Mouse (Mus musculus): ENCODE measurements around the gene Vat1l. TPM values are rescaled to one million over a fixed set of nuclear protein-coding genes. Genes with fewer than 3 reads are reported as not detected.

Vat1l gene
- polyA plus RNA-seq, 1 experiment from 2014 or later = 79.7 TPM

- H3K27ac ChIP-seq (ENCODE audit: low read depth, low read length) = no peak overlapping the region
- no peaks in the 10 kb centered on the region for H3K9me3 ChIP-seq (ENCODE audit: control insufficient read depth, low read length)
- no peak overlapping the region for H3K9ac ChIP-seq (ENCODE audit: low read depth, low read length)
- H3K36me3 ChIP-seq (ENCODE audit: control insufficient read depth, insufficient read depth, low read length) = no peaks in the 10 kb centered on the region
- no peak overlapping the region for H3K4me2 ChIP-seq (ENCODE audit: low read length)
- no peak overlapping the region for H3K4me3 ChIP-seq (ENCODE audit: low read length)
- H3K4me1 ChIP-seq (ENCODE audit: control insufficient read depth, insufficient read depth, low read depth, low read length) = no peaks in the 10 kb centered on the region
- no peak for ATAC-seq
- no peaks in the 10 kb centered on the region for H3K27me3 ChIP-seq (replicated peaks; ENCODE audit: control insufficient read depth, insufficient read depth, low read length)
- WGBS = 68% methylated on average over 5 of the region's 5 CpGs
Measured at GRCm38 (mm10) chr8:114363167-114363566, 157.8 kb downstream of the Vat1l start.

DNA sequence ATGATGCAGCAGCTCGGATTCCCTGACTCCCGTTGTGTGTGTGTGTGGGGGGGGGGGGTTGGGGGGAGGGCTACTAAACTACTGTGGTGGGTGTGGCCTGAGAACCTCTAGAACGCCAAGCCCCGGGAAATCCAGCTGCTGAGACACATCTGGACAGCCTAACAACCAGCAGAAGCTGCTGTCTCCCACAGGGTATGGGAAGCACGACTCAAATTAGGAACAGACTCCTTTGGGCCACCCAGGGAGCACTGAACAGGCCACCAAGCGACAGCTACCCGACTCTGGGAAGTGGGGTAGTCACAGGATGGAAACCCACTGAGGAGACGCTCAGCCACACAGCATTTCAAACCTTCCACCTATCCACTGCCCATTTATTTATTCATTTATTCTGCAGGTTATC, 158.2 kb downstream of the Vat1l start:
- 70% methylated on average over 8 of the region's 8 CpGs for WGBS
- ATAC-seq = 0 out of 2 replicates have a peak, but pooled peaks have one; percentile 14
- no peak overlapping the region for H3K4me2 ChIP-seq (ENCODE audit: low read length)
- H3K27ac ChIP-seq (ENCODE audit: low read depth, low read length) = no peak overlapping the region
- no peak overlapping the region for H3K9ac ChIP-seq (ENCODE audit: low read depth, low read length)
- no peaks in the 10 kb centered on the region for H3K27me3 ChIP-seq (replicated peaks; ENCODE audit: control insufficient read depth, insufficient read depth, low read length)
- H3K4me1 ChIP-seq (ENCODE audit: control insufficient read depth, insufficient read depth, low read depth, low read length) = no peaks in the 10 kb centered on the region
- no peak overlapping the region for H3K4me3 ChIP-seq (ENCODE audit: low read length)
- no peaks in the 10 kb centered on the region for H3K36me3 ChIP-seq (ENCODE audit: control insufficient read depth, insufficient read depth, low read length)
- no peaks in the 10 kb centered on the region for H3K9me3 ChIP-seq (ENCODE audit: control insufficient read depth, low read length)

- no peak overlapping the region for H3K27ac ChIP-seq (ENCODE audit: low read depth, low read length)
- peak overlapping the region; percentile 2; the same call in 1 of the 2 replicates for H3K4me2 ChIP-seq (ENCODE audit: low read length)
- peaks cover 5% of the 10 kb centered on the region; the same call in 1 of the 2 replicates for H3K36me3 ChIP-seq (ENCODE audit: control insufficient read depth, insufficient read depth, low read length)
- no peaks in the 10 kb centered on the region for H3K4me1 ChIP-seq (ENCODE audit: control insufficient read depth, insufficient read depth, low read depth, low read length)
- H3K4me3 ChIP-seq (ENCODE audit: low read length) = no peak overlapping the region
- no peaks in the 10 kb centered on the region for H3K9me3 ChIP-seq (ENCODE audit: control insufficient read depth, low read length)
- ATAC-seq = no peak
- H3K9ac ChIP-seq (ENCODE audit: low read depth, low read length) = no peak overlapping the region
- H3K27me3 ChIP-seq (replicated peaks; ENCODE audit: control insufficient read depth, insufficient read depth, low read length) = no peaks in the 10 kb centered on the region
- 38% methylated on average over 27 of the region's 27 CpGs for WGBS
Measured at GRCm38 (mm10) chr8:114369038-114369976, 163.9 kb downstream of the Vat1l start.

DNA sequence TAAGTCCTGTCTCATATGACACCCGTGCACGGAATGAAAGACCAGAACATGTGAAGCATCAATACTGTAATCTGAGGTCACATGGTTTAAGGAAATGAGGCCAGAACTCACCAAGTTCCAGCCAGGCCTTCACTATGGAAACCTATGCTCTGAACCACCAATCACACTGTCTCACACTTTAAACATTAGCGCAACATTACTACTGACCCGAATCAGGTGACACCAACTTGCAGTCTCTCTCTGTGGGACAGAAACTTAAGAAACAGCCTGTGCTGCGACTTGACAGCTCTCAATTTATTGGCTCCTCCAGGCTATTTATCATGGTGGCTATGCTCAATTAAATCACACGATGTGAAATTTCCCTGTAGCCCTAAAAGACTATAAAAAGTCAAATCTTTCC, 169.0 kb downstream of the Vat1l start:
- H3K27me3 ChIP-seq (replicated peaks; ENCODE audit: control insufficient read depth, insufficient read depth, low read length) = no peaks in the 10 kb centered on the region
- ATAC-seq = no peak
- H3K4me3 ChIP-seq (ENCODE audit: low read length) = no peak overlapping the region
- no peak overlapping the region for H3K27ac ChIP-seq (ENCODE audit: low read depth, low read length)
- 75% methylated on average over 6 of the region's 6 CpGs for WGBS
- no peak overlapping the region for H3K9ac ChIP-seq (ENCODE audit: low read depth, low read length)
- H3K36me3 ChIP-seq (ENCODE audit: control insufficient read depth, insufficient read depth, low read length) = peaks cover 5% of the 10 kb centered on the region; the same call in 1 of the 2 replicates
- H3K9me3 ChIP-seq (ENCODE audit: control insufficient read depth, low read length) = no peaks in the 10 kb centered on the region
- H3K4me2 ChIP-seq (ENCODE audit: low read length) = no peak overlapping the region
- H3K4me1 ChIP-seq (ENCODE audit: control insufficient read depth, insufficient read depth, low read depth, low read length) = no peaks in the 10 kb centered on the region

DNA sequence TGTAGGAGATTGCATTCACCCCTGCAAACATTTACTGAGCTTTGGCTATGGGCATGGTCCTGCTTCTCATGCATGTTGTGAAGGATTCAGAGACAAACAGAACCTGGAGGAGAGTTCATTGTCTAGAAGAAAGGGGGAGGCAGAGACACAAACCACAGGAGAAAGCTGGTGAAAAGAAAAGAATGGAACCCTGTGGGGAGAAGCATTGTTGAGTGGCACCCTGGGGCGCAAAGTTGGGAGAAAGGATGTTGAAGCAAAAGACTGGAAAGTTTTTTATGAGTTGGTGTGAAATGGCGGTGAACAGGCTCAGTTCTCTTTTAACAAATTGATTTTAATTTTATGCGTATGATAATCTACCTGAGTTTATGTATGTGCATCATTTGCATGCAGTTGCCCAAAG, 178.8 kb downstream of the Vat1l start:
- no peak for ATAC-seq
- Histone ChIP-seq H3K4me1 (ENCODE audit: control insufficient read depth, insufficient read depth, low read depth, low read length) (no peaks in the 10 kb centered on the region), H3K27me3 (replicated peaks; ENCODE audit: control insufficient read depth, insufficient read depth, low read length) (no peaks in the 10 kb centered on the region), H3K4me3 (ENCODE audit: low read length) (no peak overlapping the region), H3K27ac (ENCODE audit: low read depth, low read length) (no peak overlapping the region), H3K9me3 (ENCODE audit: control insufficient read depth, low read length) (no peaks in the 10 kb centered on the region), H3K9ac (ENCODE audit: low read depth, low read length) (no peak overlapping the region), H3K36me3 (ENCODE audit: control insufficient read depth, insufficient read depth, low read length) (no peaks in the 10 kb centered on the region), H3K4me2 (ENCODE audit: low read length) (no peak overlapping the region)
- 76% methylated on average over 3 of the region's 3 CpGs for WGBS

DNA sequence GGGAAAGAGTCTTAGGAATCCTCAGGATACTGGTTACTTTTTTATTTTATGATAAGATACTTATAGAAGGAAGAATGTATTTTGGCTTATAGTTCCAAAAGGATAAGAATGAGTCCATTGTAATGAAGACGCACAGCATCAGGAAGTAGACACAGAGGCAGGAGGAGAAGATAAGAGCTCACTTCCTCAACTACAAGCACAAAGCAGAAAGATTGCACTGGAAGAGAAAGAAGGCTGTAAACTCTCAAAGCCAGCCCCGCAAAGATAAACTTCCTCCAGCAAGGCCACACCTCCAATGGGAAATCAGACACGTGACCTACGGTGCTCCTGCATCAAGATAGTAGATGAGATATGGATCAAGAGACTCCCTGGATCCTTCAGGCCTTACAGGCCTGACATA, 182.1 kb downstream of the Vat1l start:
- Histone ChIP-seq H3K9ac (ENCODE audit: low read depth, low read length) (no peak overlapping the region), H3K27ac (ENCODE audit: low read depth, low read length) (no peak overlapping the region), H3K4me3 (ENCODE audit: low read length) (no peak overlapping the region), H3K4me1 (ENCODE audit: control insufficient read depth, insufficient read depth, low read depth, low read length) (no peaks in the 10 kb centered on the region), H3K4me2 (ENCODE audit: low read length) (no peak overlapping the region), H3K9me3 (ENCODE audit: control insufficient read depth, low read length) (no peaks in the 10 kb centered on the region), H3K27me3 (replicated peaks; ENCODE audit: control insufficient read depth, insufficient read depth, low read length) (no peaks in the 10 kb centered on the region), H3K36me3 (ENCODE audit: control insufficient read depth, insufficient read depth, low read length) (no peaks in the 10 kb centered on the region)
- ATAC-seq = no peak
- WGBS = 93% methylated on average over 4 of the region's 4 CpGs

- 93% methylated on average over 11 of the region's 13 CpGs for WGBS
Measured at GRCm38 (mm10) chr8:114390465-114391254, 185.2 kb downstream of the Vat1l start.

GRCm38 (mm10) chr8:114398326-114398725, 192.9 kb downstream of the Vat1l start:
- 94% methylated on average over 5 of the region's 5 CpGs for WGBS
- Histone ChIP-seq H3K9me3 (ENCODE audit: control insufficient read depth, low read length) (no peaks in the 10 kb centered on the region), H3K4me3 (ENCODE audit: low read length) (no peak overlapping the region), H3K4me2 (ENCODE audit: low read length) (no peak overlapping the region), H3K9ac (ENCODE audit: low read depth, low read length) (no peak overlapping the region), H3K27ac (ENCODE audit: low read depth, low read length) (no peak overlapping the region), H3K4me1 (ENCODE audit: control insufficient read depth, insufficient read depth, low read depth, low read length) (no peaks in the 10 kb centered on the region), H3K27me3 (replicated peaks; ENCODE audit: control insufficient read depth, insufficient read depth, low read length) (no peaks in the 10 kb centered on the region), H3K36me3 (ENCODE audit: control insufficient read depth, insufficient read depth, low read length) (no peaks in the 10 kb centered on the region)
- ATAC-seq = no peak

More at GRCm38 (mm10) chr8:114390465-114391254, 185.2 kb downstream of the Vat1l start:
- Histone ChIP-seq H3K9me3 (ENCODE audit: control insufficient read depth, low read length) (no peaks in the 10 kb centered on the region), H3K9ac (ENCODE audit: low read depth, low read length) (no peak overlapping the region), H3K27me3 (replicated peaks; ENCODE audit: control insufficient read depth, insufficient read depth, low read length) (no peaks in the 10 kb centered on the region), H3K4me2 (ENCODE audit: low read length) (no peak overlapping the region), H3K27ac (ENCODE audit: low read depth, low read length) (no peak overlapping the region), H3K36me3 (ENCODE audit: control insufficient read depth, insufficient read depth, low read length) (no peaks in the 10 kb centered on the region), H3K4me3 (ENCODE audit: low read length) (no peak overlapping the region), H3K4me1 (ENCODE audit: control insufficient read depth, insufficient read depth, low read depth, low read length) (no peaks in the 10 kb centered on the region)
- ATAC-seq = no peak

DNA sequence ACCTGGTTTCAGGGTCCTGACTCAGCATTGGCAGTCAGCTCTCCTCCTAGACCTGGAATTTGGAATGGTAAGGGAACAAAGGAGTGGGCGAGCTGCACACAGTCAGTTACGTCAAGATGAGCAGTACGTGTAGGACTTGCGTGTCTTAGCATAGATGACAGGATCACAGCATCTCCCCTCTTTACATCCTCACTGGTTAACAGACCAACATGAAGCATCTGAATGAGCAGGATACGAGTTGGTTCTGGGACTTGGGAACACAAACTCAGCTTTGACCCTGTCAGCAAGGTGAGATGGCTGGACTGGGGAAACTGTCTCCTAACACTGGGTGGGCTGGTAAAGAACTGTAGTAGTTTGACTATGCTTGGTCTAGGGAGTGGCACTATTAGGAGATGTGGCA, 193.9 kb downstream of the Vat1l start:
- Histone ChIP-seq H3K4me1 (ENCODE audit: control insufficient read depth, insufficient read depth, low read depth, low read length) (no peaks in the 10 kb centered on the region), H3K36me3 (ENCODE audit: control insufficient read depth, insufficient read depth, low read length) (no peaks in the 10 kb centered on the region), H3K27ac (ENCODE audit: low read depth, low read length) (no peak overlapping the region), H3K4me2 (ENCODE audit: low read length) (no peak overlapping the region), H3K4me3 (ENCODE audit: low read length) (no peak overlapping the region), H3K27me3 (replicated peaks; ENCODE audit: control insufficient read depth, insufficient read depth, low read length) (no peaks in the 10 kb centered on the region), H3K9ac (ENCODE audit: low read depth, low read length) (no peak overlapping the region), H3K9me3 (ENCODE audit: control insufficient read depth, low read length) (no peaks in the 10 kb centered on the region)
- 96% methylated on average over 5 of the region's 5 CpGs for WGBS
- ATAC-seq = no peak
